Mouse (Mus musculus) forebrain, embryonic 14.5 days (tissue): ENCODE results near the gene Ggta1. TPM values are rescaled to one million over a fixed set of nuclear protein-coding genes. Genes with fewer than 3 reads are reported as not detected.

ENCODE experiments used
- ATAC-seq: fragments of 200-750 bp; cut with Nextera tagmentation; 2 replicates; pipeline ENCODE4 v1.8.0; 2017; ENCODE audit warnings: mild to moderate bottlenecking, moderate library complexity
- DNase-seq: peaks from one replicate; pipeline ENCODE4 v3.0.0-alpha.2; 2015; ENCODE audit warnings: low spot score
- H3K27ac ChIP-seq: fragments of 300-500 bp; sonication (generic); 2 replicates; pipeline ENCODE4 v1.5.1; 2014; ENCODE audit warnings: low read depth, mild to moderate bottlenecking, control low read depth, low read length, moderate library complexity
- H3K27me3 ChIP-seq: fragments of 300-500 bp; sonication (generic); replicated peaks from 2 replicates; pipeline ENCODE4 v1.6.1; 2014; ENCODE audit warnings: low read length, control low read depth, mixed read lengths; ENCODE audit not compliant: control insufficient read depth, insufficient read depth
- H3K36me3 ChIP-seq: fragments of 300-500 bp; sonication (generic); 2 replicates; pipeline ENCODE4 v1.6.1; 2014; ENCODE audit warnings: low read length, control low read depth; ENCODE audit not compliant: control insufficient read depth, insufficient read depth
- H3K4me1 ChIP-seq: fragments of 300-500 bp; sonication (generic); 2 replicates; pipeline ENCODE4 v1.6.1; 2014; ENCODE audit warnings: antibody characterized with exemption, low read length, control low read depth; ENCODE audit not compliant: control insufficient read depth, insufficient read depth
- H3K4me2 ChIP-seq: fragments of 300-500 bp; sonication (generic); 2 replicates; pipeline ENCODE4 v1.6.1; 2014; ENCODE audit warnings: mild to moderate bottlenecking, control low read depth, low read length
- H3K4me3 ChIP-seq: fragments of 300-500 bp; sonication (generic); 2 replicates; pipeline ENCODE4 v1.5.1; 2014; ENCODE audit warnings: low read depth, low read length, control low read depth
- H3K9ac ChIP-seq: fragments of 300-500 bp; sonication (generic); 2 replicates; pipeline ENCODE4 v1.6.1; 2014; ENCODE audit warnings: mild to moderate bottlenecking, low read length, control low read depth, moderate library complexity
- H3K9me3 ChIP-seq: fragments of 300-500 bp; sonication (generic); replicated peaks from 2 replicates; pipeline ENCODE4 v1.6.1; 2016; ENCODE audit warnings: low read length, control low read depth, mixed read lengths; ENCODE audit not compliant: control insufficient read depth
- WGBS: fragments of 180-500 bp; shearing (Covaris S2); extraction: QIAGEN DNeasy Blood & Tissue Kit; methylation state at CpG from one replicate; pipeline ENCODE4 v1.1.7; 2014; 5-methylcytosine and 5-hydroxymethylcytosine counted together
- polyA plus RNA-seq: library from polyadenylated mRNA; unstranded; fragments of >200 nt; fragmentation: Nextera tagmentation; extraction: Ambion mirVana; gene quantifications from 2 replicates; pipeline ENCODE4 v1.2.1, GENCODE M21; 2014

Ggta1 gene
- polyA plus RNA-seq, 1 experiment from 2014 or later = 6.1 TPM

DNA sequence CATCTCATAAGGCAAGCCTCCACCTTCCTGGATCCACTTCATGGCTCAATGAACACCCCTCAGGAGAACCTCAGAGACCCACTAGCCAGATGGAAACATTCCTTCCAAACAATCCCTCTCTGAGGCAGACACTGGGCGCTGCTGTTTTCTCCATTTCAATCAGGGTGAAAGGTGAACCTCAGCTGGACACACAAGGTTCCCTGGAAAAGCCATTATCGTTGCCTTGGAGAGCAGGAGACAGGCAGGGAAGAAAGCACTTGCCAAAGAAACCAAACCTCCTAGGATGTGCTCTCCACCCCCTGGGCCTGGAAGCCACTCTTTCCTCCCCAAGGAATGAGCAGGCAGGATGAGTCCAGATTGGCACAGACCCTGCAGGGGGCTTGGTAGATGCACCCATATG lies 35.5 kb downstream of the Ggta1 start:
- Histone ChIP-seq H3K27me3 (no peaks in the 10 kb centered on the region), H3K9me3 (no peaks in the 10 kb centered on the region), H3K4me3 (no peak overlapping the region), H3K4me1 (no peaks in the 10 kb centered on the region), H3K9ac (no peak overlapping the region), H3K36me3 (no peaks in the 10 kb centered on the region), H3K27ac (no peak overlapping the region), H3K4me2 (no peak overlapping the region)
- 50% methylated on average over 2 of the region's 2 CpGs for WGBS
- DNase-seq (no peak), ATAC-seq (no peak)

- 94% methylated on average over 1 of the region's 1 CpGs for WGBS
- no peak for ATAC-seq
- no peaks in the 10 kb centered on the region for H3K4me1 ChIP-seq
Measured at GRCm38 (mm10) chr2:35423711-35424339, 39.2 kb downstream of the Ggta1 start.

GRCm38 (mm10) chr2:35422384-35422783 lies 40.6 kb downstream of the Ggta1 start:
- Histone ChIP-seq H3K4me3 (no peak overlapping the region), H3K36me3 (no peaks in the 10 kb centered on the region), H3K9me3 (no peaks in the 10 kb centered on the region; the same call in 1 of the 2 replicates), H3K9ac (no peak overlapping the region), H3K4me1 (no peaks in the 10 kb centered on the region), H3K27ac (no peak overlapping the region), H3K27me3 (no peaks in the 10 kb centered on the region), H3K4me2 (no peak overlapping the region)
- 82% methylated on average over 3 of the region's 3 CpGs for WGBS
- ATAC-seq (no peak), DNase-seq (no peak)

More at GRCm38 (mm10) chr2:35423711-35424339, 39.2 kb downstream of the Ggta1 start:
- Histone ChIP-seq H3K9me3 (no peaks in the 10 kb centered on the region; the same call in 1 of the 2 replicates), H3K27me3 (no peaks in the 10 kb centered on the region), H3K4me3 (no peak overlapping the region), H3K9ac (no peak overlapping the region), H3K36me3 (no peaks in the 10 kb centered on the region), H3K27ac (no peak overlapping the region), H3K4me2 (no peak overlapping the region)
- no peak for DNase-seq

GRCm38 (mm10) chr2:35420681-35421080 lies 42.4 kb downstream of the Ggta1 start:
- H3K9ac ChIP-seq = no peak overlapping the region
- 88% methylated on average over 1 of the region's 1 CpGs for WGBS

GRCm38 (mm10) chr2:35419671-35420070 lies 43.4 kb downstream of the Ggta1 start:
- no peak for ATAC-seq
- Histone ChIP-seq H3K4me2 (no peak overlapping the region), H3K4me1 (no peaks in the 10 kb centered on the region), H3K27me3 (no peaks in the 10 kb centered on the region), H3K36me3 (no peaks in the 10 kb centered on the region), H3K9ac (no peak overlapping the region), H3K27ac (no peak overlapping the region), H3K4me3 (no peak overlapping the region), H3K9me3 (no peaks in the 10 kb centered on the region; the same call in 1 of the 2 replicates)
- DNase-seq = no peak
- WGBS = 87% methylated on average over 2 of the region's 2 CpGs

More at GRCm38 (mm10) chr2:35420681-35421080, 42.4 kb downstream of the Ggta1 start:
- no peaks in the 10 kb centered on the region for H3K27me3 ChIP-seq
- no peaks in the 10 kb centered on the region; the same call in 1 of the 2 replicates for H3K9me3 ChIP-seq
- no peaks in the 10 kb centered on the region for H3K4me1 ChIP-seq
- H3K4me3 ChIP-seq = no peak overlapping the region
- no peak overlapping the region for H3K4me2 ChIP-seq
- ATAC-seq (no peak), DNase-seq (no peak)
- no peaks in the 10 kb centered on the region for H3K36me3 ChIP-seq
- no peak overlapping the region for H3K27ac ChIP-seq

DNA sequence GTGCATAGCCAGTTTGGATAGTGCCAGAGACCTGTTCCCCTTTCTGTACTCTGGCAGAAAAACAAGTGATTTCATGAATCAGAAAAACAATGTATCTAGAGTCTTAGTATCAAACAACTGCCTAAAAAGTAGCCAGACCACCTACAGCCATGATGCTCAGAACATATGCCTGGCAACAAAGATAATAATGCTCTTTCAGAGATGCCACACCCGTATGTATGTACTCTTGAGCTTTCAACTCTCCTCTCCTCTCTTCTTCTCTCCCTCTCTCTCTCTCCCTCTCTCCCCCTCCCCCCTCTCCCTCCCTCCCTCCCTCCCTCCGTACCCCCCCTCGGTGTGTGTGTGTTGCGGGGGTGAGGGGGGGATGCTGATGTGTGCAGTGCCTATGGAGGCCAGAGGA lies 43.8 kb downstream of the Ggta1 start:
- DNase-seq (no peak), ATAC-seq (no peak)
- no peak overlapping the region for H3K4me2 ChIP-seq
- no peaks in the 10 kb centered on the region for H3K27me3 ChIP-seq
- H3K4me1 ChIP-seq = no peaks in the 10 kb centered on the region
- no peaks in the 10 kb centered on the region; the same call in 1 of the 2 replicates for H3K9me3 ChIP-seq
- H3K4me3 ChIP-seq = no peak overlapping the region
- no peak overlapping the region for H3K27ac ChIP-seq
- H3K9ac ChIP-seq = no peak overlapping the region
- H3K36me3 ChIP-seq = no peaks in the 10 kb centered on the region
- WGBS = 95% methylated on average over 4 of the region's 4 CpGs

DNA sequence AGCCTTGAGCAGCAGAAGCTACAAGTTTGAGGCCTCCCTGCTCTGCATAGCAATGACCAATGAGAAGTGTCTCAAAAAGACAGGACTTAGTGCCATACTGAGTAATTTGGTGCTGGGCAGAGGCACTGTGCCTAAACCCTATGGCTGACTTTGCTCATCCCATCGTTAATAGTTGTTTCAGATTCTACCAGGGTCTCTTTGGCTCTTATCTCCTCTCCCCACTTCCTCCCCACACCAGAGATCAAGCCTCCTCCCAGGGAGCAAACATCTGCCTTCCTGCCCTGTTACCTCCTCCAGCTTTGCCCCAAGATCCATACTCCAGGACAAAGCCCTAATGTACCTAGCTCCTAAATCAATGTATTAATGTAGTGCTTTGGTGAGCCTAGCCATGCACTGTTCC lies 45.8 kb downstream of the Ggta1 start:
- Histone ChIP-seq H3K9ac (no peak overlapping the region), H3K4me3 (no peak overlapping the region), H3K4me2 (no peak overlapping the region), H3K9me3 (no peaks in the 10 kb centered on the region; the same call in 1 of the 2 replicates), H3K4me1 (no peaks in the 10 kb centered on the region), H3K36me3 (no peaks in the 10 kb centered on the region), H3K27ac (no peak overlapping the region), H3K27me3 (no peaks in the 10 kb centered on the region)
- DNase-seq (no peak), ATAC-seq (no peak)
- WGBS = 80% methylated on average over 1 of the region's 1 CpGs

GRCm38 (mm10) chr2:35416473-35416872 lies 46.6 kb downstream of the Ggta1 start:
- DNase-seq = no peak

DNA sequence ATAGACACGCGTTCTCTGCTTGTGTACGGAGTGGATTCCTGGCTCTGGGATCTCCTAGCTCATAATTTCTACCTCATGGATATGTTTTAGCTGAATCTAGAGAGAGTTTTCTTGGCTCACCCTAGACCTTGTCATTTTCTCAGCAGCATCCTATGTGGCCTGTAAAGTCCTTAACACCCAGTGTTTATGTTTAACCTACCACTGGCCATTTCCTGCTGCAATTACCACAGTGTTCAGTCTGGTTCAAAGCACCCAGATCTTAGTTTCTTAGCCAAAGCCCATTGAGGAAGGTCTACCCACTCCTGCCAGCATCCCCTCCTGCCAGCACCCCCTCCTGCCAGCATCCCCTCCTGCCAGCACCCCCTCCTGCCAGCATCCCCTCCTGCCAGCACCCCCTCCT lies 50.2 kb downstream of the Ggta1 start:
- Histone ChIP-seq H3K4me1 (no peaks in the 10 kb centered on the region), H3K4me2 (no peak overlapping the region), H3K27me3 (no peaks in the 10 kb centered on the region), H3K27ac (no peak overlapping the region), H3K9ac (no peak overlapping the region), H3K9me3 (no peaks in the 10 kb centered on the region), H3K36me3 (no peaks in the 10 kb centered on the region), H3K4me3 (no peak overlapping the region)
- ATAC-seq = no peak
- DNase-seq = no peak
- WGBS = 86% methylated on average over 3 of the region's 3 CpGs

More at GRCm38 (mm10) chr2:35416473-35416872, 46.6 kb downstream of the Ggta1 start:
- H3K27me3 ChIP-seq = no peaks in the 10 kb centered on the region
- H3K4me2 ChIP-seq = no peak overlapping the region
- no peak overlapping the region for H3K27ac ChIP-seq
- H3K36me3 ChIP-seq = no peaks in the 10 kb centered on the region
- no peak for ATAC-seq
- H3K9ac ChIP-seq = no peak overlapping the region
- H3K9me3 ChIP-seq = no peaks in the 10 kb centered on the region; the same call in 1 of the 2 replicates
- 89% methylated on average over 6 of the region's 6 CpGs for WGBS
- no peaks in the 10 kb centered on the region for H3K4me1 ChIP-seq
- no peak overlapping the region for H3K4me3 ChIP-seq
